Mouse (Mus musculus): ENCODE data around the gene Olfr469. TPM values are rescaled to one million over a fixed set of nuclear protein-coding genes. Genes with fewer than 3 reads are reported as not detected.

Gene Olfr469
- polyA plus RNA-seq, 1 experiment from 2014 or later: not detected

Other genes with a start within 250 kb of the Olfr469 start
- gene Ppfibp2, start 230.3 kb downstream of the Olfr469 start, polyA plus RNA-seq (2016; fragmentation: Nextera tagmentation; extraction: Ambion mirVana): 5.3 and 6.6 TPM in 2 replicates
- not detected in 2 replicates for gene 5330417H12Rik, start 200.4 kb downstream of the Olfr469 start, polyA plus RNA-seq (2016; fragmentation: Nextera tagmentation; extraction: Ambion mirVana)
- gene Cyb5r2, start 67.5 kb downstream of the Olfr469 start, polyA plus RNA-seq (2016; fragmentation: Nextera tagmentation; extraction: Ambion mirVana): 0.39 and 0.40 TPM in 2 replicates
- not detected in 2 replicates for gene Ovch2, start 24.3 kb downstream of the Olfr469 start, polyA plus RNA-seq (2016; fragmentation: Nextera tagmentation; extraction: Ambion mirVana)
- not detected in 2 replicates for gene Olfr467, start 13.3 kb downstream of the Olfr469 start, polyA plus RNA-seq (2016; fragmentation: Nextera tagmentation; extraction: Ambion mirVana)
- not detected in 2 replicates for gene Olfr470, start 21.9 kb upstream of the Olfr469 start, polyA plus RNA-seq (2016; fragmentation: Nextera tagmentation; extraction: Ambion mirVana)
- gene Olfr472, start 72.4 kb upstream of the Olfr469 start, polyA plus RNA-seq (2016; fragmentation: Nextera tagmentation; extraction: Ambion mirVana): 0.02 TPM in 1 of 2 replicates, not detected in the other
- not detected in 2 replicates for gene Olfr473, start 104.9 kb upstream of the Olfr469 start, polyA plus RNA-seq (2016; fragmentation: Nextera tagmentation; extraction: Ambion mirVana)
- not detected in 2 replicates for gene Olfr474, start 129.1 kb upstream of the Olfr469 start, polyA plus RNA-seq (2016; fragmentation: Nextera tagmentation; extraction: Ambion mirVana)
- not detected in 2 replicates for gene Olfr476, start 139.3 kb upstream of the Olfr469 start, polyA plus RNA-seq (2016; fragmentation: Nextera tagmentation; extraction: Ambion mirVana)
- gene Olfr477, start 161.2 kb upstream of the Olfr469 start, polyA plus RNA-seq (2016; fragmentation: Nextera tagmentation; extraction: Ambion mirVana): not detected in 2 replicates
- gene Olfr478, start 208.4 kb upstream of the Olfr469 start, polyA plus RNA-seq (2016; fragmentation: Nextera tagmentation; extraction: Ambion mirVana): not detected in 2 replicates
- gene Olfr479, start 225.2 kb upstream of the Olfr469 start, polyA plus RNA-seq (2016; fragmentation: Nextera tagmentation; extraction: Ambion mirVana): not detected in 2 replicates
- gene Olfr480, start 241.8 kb upstream of the Olfr469 start, polyA plus RNA-seq (2016; fragmentation: Nextera tagmentation; extraction: Ambion mirVana): not detected in 2 replicates

Data from midbrain, embryonic 10.5 days (tissue).